Mouse (Mus musculus) cerebellum, adult 8-10 months (tissue): ENCODE results near the gene Sim2.

Source experiments
- DNase-seq: peaks from one replicate; pipeline ENCODE4 v3.0.0; 2022

Gene Sim2

DNA sequence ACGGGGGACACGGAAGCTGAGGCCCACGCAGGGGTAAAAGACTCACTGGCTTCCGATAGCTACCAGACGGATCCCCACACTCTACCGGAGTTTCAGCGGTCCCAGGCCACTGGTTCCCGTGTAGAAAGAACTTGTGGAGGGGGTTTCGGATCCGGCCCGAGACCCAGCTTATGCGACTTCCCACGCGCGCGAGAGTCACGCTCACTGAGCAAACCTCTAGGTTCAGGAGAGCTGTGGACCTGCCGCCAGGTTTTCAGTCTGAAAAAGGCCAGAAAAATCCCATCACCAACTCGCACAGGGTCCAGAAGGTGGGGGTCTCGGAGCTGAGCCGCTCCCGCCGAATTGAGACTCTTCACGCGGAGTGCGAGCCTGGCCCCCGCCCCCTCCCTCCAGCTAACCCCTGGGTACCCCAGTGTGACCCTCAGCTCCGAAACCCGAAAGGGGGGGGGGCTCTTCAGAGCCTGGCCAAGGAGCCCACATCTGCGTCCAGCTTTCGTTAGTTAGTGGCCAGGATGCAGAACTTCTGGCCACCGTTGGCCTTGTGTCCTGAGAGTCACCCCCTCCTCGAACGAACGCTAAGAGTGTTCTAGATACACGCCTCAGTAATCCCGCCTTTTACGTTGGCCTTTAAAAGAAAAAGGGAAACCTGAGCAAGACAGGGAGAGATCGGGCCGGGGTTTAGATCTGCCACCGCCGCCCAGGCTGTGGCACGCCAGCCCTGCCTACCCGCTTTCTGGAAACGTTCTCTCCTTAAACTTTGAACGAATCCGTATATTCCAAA lies 5.5 kb upstream of the Sim2 start:
- DNase-seq: no peak

GRCm38 (mm10) chr16:94079856-94080555 lies 4.7 kb upstream of the Sim2 start:
- no peak for DNase-seq

- DNase-seq: no peak
Measured at GRCm38 (mm10) chr16:94081596-94081995, 3.1 kb upstream of the Sim2 start.

- DNase-seq: no peak
Measured at GRCm38 (mm10) chr16:94081996-94082708, 2.6 kb upstream of the Sim2 start.

- no peak for DNase-seq
Measured at GRCm38 (mm10) chr16:94082960-94083847, 1.5 kb upstream of the Sim2 start.

DNA sequence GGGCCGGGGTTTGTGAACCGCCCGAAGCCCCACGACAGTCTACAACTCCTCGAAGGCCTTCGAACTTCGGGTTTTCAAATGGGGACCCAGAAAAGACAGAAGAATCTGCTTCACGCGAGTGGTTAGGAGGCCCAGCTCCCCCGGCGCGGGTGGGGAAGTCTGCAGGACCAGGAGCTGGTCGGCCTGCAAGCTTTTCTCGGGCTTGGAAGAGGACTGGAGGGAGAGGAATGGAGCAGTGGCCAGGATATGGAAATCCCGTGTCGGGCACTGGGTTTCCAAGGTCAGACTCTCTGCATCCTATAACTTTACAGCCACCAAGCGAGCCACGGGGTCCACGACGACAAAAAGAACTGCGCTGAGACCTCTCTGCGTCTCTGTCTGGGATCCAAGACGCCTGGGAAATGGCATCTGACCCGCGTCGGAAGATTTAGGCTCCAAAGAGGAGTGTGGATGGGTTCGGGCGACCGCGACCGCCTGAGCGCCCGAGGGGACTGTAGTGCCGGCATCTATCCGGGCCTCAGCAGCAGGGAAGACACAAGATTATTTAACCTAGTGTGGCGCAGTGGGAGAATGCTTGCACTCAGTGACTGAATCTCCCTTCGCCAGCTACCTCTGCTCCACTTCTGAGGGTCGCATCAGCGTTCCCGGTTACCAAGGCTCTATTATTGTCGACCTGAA lies 744 bp upstream of the Sim2 start:
- DNase-seq: no peak

GRCm38 (mm10) chr16:94085603-94086285 lies 1.0 kb downstream of the Sim2 start:
- DNase-seq: no peak

- DNase-seq: no peak
Measured at GRCm38 (mm10) chr16:94086701-94087569, 2.2 kb downstream of the Sim2 start.

- DNase-seq: no peak
Measured at GRCm38 (mm10) chr16:94087570-94088225, 3.0 kb downstream of the Sim2 start.

DNA sequence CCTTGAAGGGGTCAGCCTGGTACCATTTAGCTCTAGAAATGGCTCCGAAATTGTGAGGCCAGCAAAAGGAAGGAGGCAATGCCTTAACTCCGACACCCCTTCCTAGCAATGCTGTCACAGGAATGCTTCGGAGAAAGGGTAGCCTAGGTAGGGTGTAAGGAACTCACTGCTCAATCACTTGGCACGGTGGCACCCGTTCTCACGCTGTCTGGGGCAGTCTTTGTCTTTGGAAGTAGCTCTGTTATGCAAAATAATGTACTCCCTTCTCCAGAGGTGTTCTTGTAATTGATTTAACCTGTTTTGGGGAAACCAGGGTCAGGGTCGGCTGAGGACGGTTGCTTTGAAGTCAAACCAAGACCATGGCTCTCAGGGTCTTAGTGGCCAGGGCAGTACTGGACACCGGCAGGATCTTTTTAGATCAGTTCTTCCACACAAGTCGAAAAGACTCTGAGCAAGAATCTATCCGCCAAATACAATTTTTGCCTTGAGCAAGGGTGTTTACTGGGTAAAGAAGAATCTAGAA lies 3.6 kb downstream of the Sim2 start:
- no peak for DNase-seq

DNA sequence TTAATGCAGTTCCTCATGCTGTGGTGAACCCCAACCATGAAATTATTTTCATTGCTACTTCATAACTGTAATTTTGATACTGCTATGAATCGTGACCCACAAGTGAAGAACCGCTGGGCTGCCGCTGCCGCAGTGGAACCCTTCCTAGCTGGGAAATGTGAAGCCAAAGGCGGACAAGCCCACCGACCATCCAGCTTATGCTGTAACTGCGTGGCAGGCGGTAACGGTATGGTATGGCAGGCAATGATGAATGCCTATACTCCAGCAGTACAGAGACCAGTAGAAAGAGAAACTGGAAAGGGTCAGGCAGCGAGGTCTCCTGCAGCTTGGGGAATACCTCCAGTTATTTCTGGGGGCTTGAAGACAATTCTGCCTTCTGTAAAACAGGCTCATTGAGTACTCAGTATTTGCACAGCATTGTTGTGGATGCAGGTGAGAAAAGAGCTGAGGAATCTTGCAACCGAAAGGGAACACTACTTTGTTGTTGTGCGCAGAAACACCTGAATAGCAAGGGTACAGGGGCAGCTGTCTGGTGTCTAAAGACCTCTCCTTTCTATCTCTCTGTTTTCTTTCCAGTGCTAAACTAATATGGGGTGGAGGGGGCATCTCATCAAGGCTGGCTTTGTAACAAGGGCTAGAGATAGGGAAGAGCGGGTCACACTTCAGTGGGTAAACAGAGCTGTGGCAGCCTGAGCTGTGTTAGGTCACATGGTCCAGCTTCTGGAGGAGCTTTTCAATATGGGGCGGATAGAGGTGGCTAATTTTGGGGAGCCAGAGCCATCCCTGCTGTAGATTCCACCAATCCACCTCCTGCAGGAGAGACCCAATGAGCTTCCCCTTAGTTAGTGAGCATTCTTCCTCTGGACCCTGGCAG lies 4.3 kb downstream of the Sim2 start:
- DNase-seq: no peak

GRCm38 (mm10) chr16:94092511-94093150 lies 7.9 kb downstream of the Sim2 start:
- no peak for DNase-seq

DNA sequence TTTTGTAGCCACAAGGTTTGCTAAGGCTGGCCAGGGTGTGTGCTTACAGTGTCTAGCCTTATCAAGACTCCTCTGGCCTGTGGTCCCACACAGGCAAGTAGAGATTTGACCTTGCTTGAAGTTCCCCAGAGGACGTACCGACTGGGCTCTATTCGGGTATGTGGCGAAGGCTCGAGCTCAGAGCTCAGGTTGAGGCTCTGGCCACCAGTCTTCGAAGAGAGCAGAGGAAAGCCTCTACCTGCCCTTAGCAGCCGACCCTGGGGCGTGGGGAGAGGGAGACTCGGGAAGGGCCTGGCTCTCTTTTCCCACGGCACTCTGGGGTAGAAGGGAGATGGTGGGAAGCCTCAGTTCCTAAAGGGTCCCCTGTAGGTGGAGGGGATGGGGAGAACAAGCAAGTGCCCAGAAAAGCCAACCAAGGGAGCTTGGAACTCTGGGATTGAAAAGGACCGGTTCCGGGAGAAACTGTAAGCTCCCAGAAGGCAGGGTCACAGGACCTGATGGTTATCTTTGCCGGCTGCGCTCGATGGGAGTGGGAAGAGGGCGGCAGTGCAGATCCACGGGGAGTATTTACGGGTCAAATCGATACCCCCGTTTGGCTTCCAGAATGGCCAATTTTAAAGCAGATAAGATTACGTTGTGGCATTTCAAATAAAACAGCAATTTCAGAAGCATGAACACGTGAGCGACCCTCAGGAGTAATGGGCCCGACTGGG lies 8.6 kb downstream of the Sim2 start:
- no peak for DNase-seq

- DNase-seq: no peak
Measured at GRCm38 (mm10) chr16:94094251-94095108, 9.7 kb downstream of the Sim2 start.

- no peak for DNase-seq
Measured at GRCm38 (mm10) chr16:94095109-94095822, 10.5 kb downstream of the Sim2 start.

DNA sequence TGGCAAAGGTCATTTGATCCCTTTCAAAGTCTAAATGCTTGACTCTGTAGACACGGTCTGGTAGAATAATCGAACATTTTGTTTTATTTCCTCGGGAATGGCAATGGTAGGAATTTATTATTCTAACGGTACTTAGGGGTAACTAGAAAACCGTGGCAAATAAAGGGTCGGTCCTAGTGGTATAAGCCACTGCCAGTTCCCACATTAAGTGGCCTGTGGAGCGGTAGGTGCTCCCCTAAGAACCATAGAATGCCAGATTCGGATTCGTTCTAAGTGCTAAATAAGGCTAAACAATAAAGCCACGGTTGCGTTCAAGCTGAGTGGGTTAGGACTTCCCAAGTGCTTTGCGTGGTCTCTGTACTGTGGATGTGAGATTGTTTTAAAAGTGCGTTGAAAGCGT lies 11.7 kb downstream of the Sim2 start:
- DNase-seq: no peak
